Mouse (Mus musculus) hindbrain, postnatal 0 days (tissue): Measurements from ENCODE around the gene Rdh16f2. TPM values are rescaled to one million over a fixed set of nuclear protein-coding genes. Genes with fewer than 3 reads are reported as not detected.
A peak's percentile ranks its signal among the peaks of the same experiment; 100 is the strongest.
"Not testable (repeated sequence)": the region's sequence is repeated elsewhere in the genome, so short reads cannot be mapped to it uniquely, and the experiment has no call there.

ENCODE experiments used
- ATAC-seq: fragments of 200-750 bp; cut with Nextera tagmentation; 2 replicates; pipeline ENCODE4 v1.8.0; 2017; ENCODE audit warnings: mild to moderate bottlenecking, moderate TSS enrichment, moderate library complexity
- DNase-seq: peaks from one replicate; pipeline ENCODE4 v3.0.0-alpha.2; 2015; ENCODE audit warnings: low spot score
- H3K27ac ChIP-seq: fragments of 300-500 bp; sonication (generic); 2 replicates; pipeline ENCODE4 v1.5.1; 2014; ENCODE audit warnings: mild to moderate bottlenecking
- H3K27me3 ChIP-seq: fragments of 300-500 bp; sonication (generic); 2 replicates; pipeline ENCODE4 v1.6.1; 2014; ENCODE audit warnings: low read length, mixed read lengths; ENCODE audit not compliant: insufficient read depth
- H3K36me3 ChIP-seq: fragments of 300-500 bp; sonication (generic); 2 replicates; pipeline ENCODE4 v1.6.1; 2014; ENCODE audit warnings: low read length, mixed read lengths; ENCODE audit not compliant: insufficient read depth
- H3K4me1 ChIP-seq: fragments of 300-500 bp; sonication (generic); 2 replicates; pipeline ENCODE4 v1.6.1; 2014; ENCODE audit warnings: antibody characterized with exemption, low read length, mixed read lengths; ENCODE audit not compliant: insufficient read depth
- H3K4me2 ChIP-seq: fragments of 300-500 bp; sonication (generic); 2 replicates; pipeline ENCODE4 v1.6.1; 2014; ENCODE audit warnings: low read depth, mild to moderate bottlenecking, low read length, moderate library complexity, mixed read lengths
- H3K4me3 ChIP-seq: fragments of 300-500 bp; sonication (generic); 2 replicates; pipeline ENCODE4 v1.5.1; 2014; ENCODE audit warnings: low read length
- H3K9ac ChIP-seq: fragments of 300-500 bp; sonication (generic); replicated peaks from 2 replicates; pipeline ENCODE4 v1.6.1; 2014; ENCODE audit warnings: mild to moderate bottlenecking, low read length, moderate library complexity, mixed read lengths
- H3K9me3 ChIP-seq: fragments of 300-500 bp; sonication (generic); 2 replicates; pipeline ENCODE4 v1.6.1; 2016; ENCODE audit warnings: low read length, mixed read lengths
- CTCF ChIP-seq: IDR thresholded peaks from 2 replicates; pipeline ENCODE4 v1.5.1; 2016; ENCODE audit warnings: antibody characterized with exemption, control low read depth, low read depth
- WGBS: fragments of 180-500 bp; shearing (Covaris S2); extraction: QIAGEN DNeasy Blood & Tissue Kit; methylation state at CpG from one replicate; pipeline ENCODE4 v1.1.7; 2014; 5-methylcytosine and 5-hydroxymethylcytosine counted together
- polyA plus RNA-seq: library from polyadenylated mRNA; unstranded; fragments of >200 nt; fragmentation: Nextera tagmentation; extraction: Ambion mirVana; gene quantifications from 2 replicates; pipeline ENCODE4 v1.2.1, GENCODE M21; 2015
- total RNA-seq: library from RNA; depleted of rRNA; stranded (reverse); fragments of >200 nt; gene quantifications from 2 replicates; pipeline ENCODE4 v1.2.3, GENCODE M21; 2014; rRNA removed

Rdh16f2 gene
- total RNA-seq: not detected in 2 replicates
- polyA plus RNA-seq: not detected in 2 replicates

DNA sequence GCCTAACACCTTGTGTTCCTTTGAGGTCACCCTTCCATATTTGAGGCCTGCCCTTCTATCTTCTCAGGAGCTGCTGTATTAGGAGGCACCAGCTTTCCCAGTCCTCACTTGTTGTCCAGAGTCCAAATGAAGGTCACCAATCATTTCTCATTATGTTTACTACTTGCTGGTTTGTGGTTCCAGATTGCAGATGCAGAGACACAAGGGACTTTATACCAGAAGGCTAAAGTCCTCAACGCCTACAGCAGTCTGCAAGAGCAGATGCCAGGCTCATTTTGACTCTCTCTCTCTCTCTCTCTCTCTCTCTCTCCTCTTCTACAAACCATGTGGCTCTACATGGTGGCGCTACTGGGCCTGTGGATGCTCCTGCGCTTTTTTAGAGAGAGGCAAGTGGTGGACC lies at the start of gene Rdh16f2:
Gene Rdh16f2 (plus strand): TSS at position 243 of the 400 bp plus-strand sequence.
- Histone ChIP-seq H3K4me1 (no peaks in the 10 kb centered on the region), H3K4me3 (no peak within 1 kb of the TSS), H3K27ac (no peak within 1 kb of the TSS), H3K27me3 (no peaks in the 10 kb centered on the region), H3K36me3 (no peaks in the 10 kb centered on the region), H3K9ac (no peak within 1 kb of the TSS), H3K9me3 (no peaks in the 10 kb centered on the region), H3K4me2 (no peak within 1 kb of the TSS)
- ATAC-seq: no peak
- no peak for DNase-seq
- WGBS: 88% methylated on average over 3 of the region's 3 CpGs
- no peak for TF ChIP-seq CTCF

DNA sequence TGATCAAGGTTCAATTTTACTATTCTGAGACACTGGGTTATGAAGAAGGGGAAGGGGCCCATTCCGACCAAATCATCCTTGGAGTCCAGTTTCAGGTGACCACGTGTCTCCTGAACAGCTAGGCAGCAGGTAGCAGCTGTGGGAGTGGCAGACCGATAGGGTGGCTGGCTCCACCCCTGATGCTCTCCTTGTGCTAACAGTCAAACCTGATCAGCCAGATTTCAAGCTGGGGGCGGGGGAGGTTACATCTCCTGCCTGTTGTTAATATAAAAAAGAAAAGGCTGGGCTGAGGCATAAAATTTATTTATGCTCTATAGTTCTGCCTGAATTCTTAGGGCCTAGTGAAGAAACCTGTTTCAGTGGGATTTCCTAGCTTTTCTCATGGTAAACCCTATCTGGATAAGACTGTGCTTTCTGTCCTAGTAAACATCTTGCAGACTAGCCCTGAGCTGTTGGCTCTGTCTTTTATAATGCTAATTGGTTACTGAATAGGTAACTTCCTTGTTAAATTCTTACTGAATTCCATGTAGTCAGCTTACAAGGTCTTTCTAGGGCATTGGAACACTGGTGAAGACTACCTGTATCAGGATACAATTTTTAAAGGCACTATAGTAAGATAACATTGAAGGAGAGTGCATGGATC lies 48.9 kb upstream of the Rdh16f2 start:
- not testable (repeated sequence) for H3K9ac ChIP-seq, H3K4me3 ChIP-seq, ATAC-seq, DNase-seq, H3K4me2 ChIP-seq, H3K36me3 ChIP-seq, H3K4me1 ChIP-seq, H3K27ac ChIP-seq, H3K27me3 ChIP-seq, H3K9me3 ChIP-seq
- WGBS: 82% methylated on average over 4 of the region's 4 CpGs

DNA sequence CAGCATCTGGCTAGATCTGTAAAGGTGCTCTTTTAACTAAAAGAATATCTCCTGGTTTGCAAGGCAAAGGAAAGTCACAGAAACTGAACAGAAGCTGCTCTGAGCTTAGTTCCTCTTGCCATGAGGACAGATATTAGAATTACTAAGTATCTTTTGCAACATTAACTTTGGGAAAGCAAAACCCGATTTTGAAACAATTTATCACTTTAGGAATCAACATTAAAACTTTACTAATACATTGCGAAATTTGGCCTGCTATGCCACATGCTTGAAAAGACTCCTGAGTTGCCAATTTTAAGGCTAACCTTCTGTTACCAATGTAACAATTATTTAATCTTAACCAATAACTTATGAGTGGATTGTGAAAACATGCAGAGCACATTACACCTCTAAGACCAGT lies 44.5 kb upstream of the Rdh16f2 start:
- ATAC-seq, H3K27ac ChIP-seq, H3K4me2 ChIP-seq, H3K9ac ChIP-seq, H3K4me3 ChIP-seq, H3K4me1 ChIP-seq, H3K9me3 ChIP-seq, DNase-seq, H3K27me3 ChIP-seq, H3K36me3 ChIP-seq: not testable (repeated sequence)
- 88% methylated on average over 2 of the region's 2 CpGs for WGBS

DNA sequence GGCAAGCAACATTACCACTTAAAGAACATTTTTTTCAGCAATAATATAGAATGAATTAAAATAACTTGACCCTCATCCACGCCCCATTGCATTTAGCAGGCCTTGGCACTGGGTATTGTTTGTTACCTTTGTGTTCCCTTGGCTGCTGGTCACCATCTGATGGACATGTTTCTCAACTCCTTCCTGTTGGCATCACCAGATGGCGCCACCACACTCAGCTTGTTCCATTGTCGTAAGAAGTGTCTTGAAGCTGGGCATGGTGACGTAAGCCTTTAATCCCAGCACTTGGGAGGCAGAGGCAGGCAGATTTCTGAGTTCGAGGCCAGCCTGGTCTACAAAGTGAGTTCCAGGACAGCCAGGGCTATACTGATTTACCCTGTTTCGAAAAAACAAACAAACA lies 40.9 kb upstream of the Rdh16f2 start:
- Histone ChIP-seq H3K36me3 (no peaks in the 10 kb centered on the region), H3K27ac (no peak overlapping the region), H3K9ac (no peak overlapping the region), H3K27me3 (no peaks in the 10 kb centered on the region), H3K4me1 (no peaks in the 10 kb centered on the region), H3K9me3 (0 out of 2 replicates have a peak, but pooled peaks cover 3% of the 10 kb centered on the region), H3K4me2 (no peak overlapping the region), H3K4me3 (no peak overlapping the region)
- peak; percentile 4 for DNase-seq
- TF ChIP-seq CTCF: peak; percentile 52
- no peak for ATAC-seq
- 82% methylated on average over 6 of the region's 6 CpGs for WGBS

DNA sequence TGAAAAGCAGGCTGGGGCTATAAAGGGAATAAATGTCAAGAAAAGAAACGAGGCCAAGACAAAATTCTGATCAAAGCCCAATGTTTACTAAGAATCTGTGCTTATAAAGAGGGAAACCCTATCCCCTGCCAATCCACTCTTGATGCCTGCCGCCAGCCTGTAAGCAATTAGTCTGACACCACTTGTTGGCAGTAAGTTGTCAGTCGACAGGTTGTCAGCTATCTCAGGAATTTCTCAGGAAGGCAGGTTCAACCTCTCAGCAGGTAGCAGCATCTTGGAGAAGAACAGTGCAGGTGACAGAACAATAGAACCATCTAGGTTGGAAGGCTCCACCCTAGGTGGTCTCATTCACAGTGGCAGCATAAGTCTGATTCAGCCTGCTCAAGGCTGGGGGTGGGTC lies 37.2 kb upstream of the Rdh16f2 start:
- ATAC-seq (no peak), DNase-seq (no peak)
- Histone ChIP-seq H3K9ac (no peak overlapping the region), H3K27me3 (no peaks in the 10 kb centered on the region), H3K4me3 (no peak overlapping the region), H3K4me2 (no peak overlapping the region), H3K36me3 (no peaks in the 10 kb centered on the region), H3K9me3 (no peaks in the 10 kb centered on the region), H3K27ac (no peak overlapping the region), H3K4me1 (no peaks in the 10 kb centered on the region)
- WGBS: 74% methylated on average over 3 of the region's 3 CpGs
- TF ChIP-seq CTCF: no peak

DNA sequence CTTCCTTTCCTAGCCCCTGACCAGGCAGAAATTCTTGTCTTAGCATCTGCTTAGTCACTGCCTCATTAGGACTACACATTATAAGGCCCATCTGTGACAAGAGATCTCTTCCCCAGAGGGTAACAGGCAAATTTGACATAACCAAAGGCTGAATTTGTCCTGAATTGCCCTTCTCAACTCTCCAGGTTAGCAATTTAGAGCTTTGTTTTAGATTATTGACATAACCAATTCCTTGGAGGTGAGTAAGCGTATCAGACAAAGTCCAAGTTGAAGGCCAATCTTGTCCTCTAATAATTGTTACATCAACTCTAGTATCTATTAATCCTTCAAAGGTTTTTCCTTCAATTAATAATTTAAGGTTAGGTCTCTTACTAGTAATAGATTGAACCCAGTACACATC lies 32.1 kb upstream of the Rdh16f2 start:
- not testable (repeated sequence) for H3K27me3 ChIP-seq, H3K9ac ChIP-seq, H3K9me3 ChIP-seq, DNase-seq, H3K4me1 ChIP-seq, ATAC-seq, H3K27ac ChIP-seq, H3K36me3 ChIP-seq, H3K4me2 ChIP-seq, H3K4me3 ChIP-seq
- WGBS: 94% methylated on average over 1 of the region's 1 CpGs

DNA sequence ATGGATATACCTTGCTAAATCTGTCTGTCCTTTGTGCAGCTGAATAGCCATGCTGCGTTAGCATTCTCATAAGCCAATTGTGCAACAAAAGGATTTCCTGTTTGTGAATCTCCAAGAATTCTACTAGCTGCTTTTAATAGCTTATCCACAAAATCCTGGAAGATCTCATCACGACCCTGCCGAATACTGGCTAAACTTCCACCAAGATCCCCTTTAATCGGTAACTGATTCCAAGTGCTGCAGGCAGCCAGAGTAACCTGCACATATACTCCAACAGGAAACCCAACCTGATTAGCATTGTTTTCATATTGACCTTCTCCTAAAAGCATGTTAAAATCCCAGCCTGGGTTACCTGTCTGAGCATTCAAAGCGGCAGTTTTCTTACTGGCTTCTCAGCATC lies 31.0 kb upstream of the Rdh16f2 start:
- H3K9ac ChIP-seq: no peak overlapping the region
- no peak overlapping the region for H3K27ac ChIP-seq
- H3K9me3 ChIP-seq: no peaks in the 10 kb centered on the region
- ATAC-seq (no peak), DNase-seq (no peak)
- no peak overlapping the region for H3K4me2 ChIP-seq
- H3K4me3 ChIP-seq: no peak overlapping the region
- H3K4me1 ChIP-seq: no peaks in the 10 kb centered on the region
- H3K36me3 ChIP-seq: no peaks in the 10 kb centered on the region
- no peaks in the 10 kb centered on the region for H3K27me3 ChIP-seq
- WGBS: 87% methylated on average over 5 of the region's 5 CpGs
- TF ChIP-seq CTCF: no peak

DNA sequence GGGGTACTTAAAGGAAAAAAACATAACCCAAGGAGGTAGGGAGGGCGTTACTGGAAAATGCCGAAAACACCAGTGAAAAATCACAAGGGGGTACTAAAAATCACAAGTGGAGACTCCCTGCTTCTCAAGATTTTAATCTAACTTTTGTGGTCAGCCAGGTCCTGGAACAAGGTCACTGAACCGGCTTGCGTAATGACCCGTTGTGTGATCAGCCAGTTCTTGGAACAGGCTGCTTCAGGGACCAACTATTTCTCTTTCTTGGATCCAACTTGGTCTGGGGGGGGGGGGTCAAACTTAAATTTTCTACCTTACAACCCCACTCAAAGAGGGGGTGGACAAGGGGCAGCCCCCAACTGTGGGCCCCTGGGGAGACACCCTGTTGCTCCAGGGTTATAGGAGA lies 28.5 kb upstream of the Rdh16f2 start:
- not testable (repeated sequence) for ATAC-seq, DNase-seq, H3K9me3 ChIP-seq, H3K36me3 ChIP-seq, H3K4me2 ChIP-seq, H3K27me3 ChIP-seq, H3K27ac ChIP-seq, H3K4me3 ChIP-seq, H3K4me1 ChIP-seq, H3K9ac ChIP-seq
- WGBS: 91% methylated on average over 5 of the region's 5 CpGs
